Mouse (Mus musculus): ENCODE measurements at regions not wholly inside any gene's neighbourhood (a gene's known extent, or its start where the extent isn't known, plus 50 kb on each side); places are given as distances from the start of the nearest gene placed in this dataset.

GRCm38 (mm10) chr1:95399764-95400163, 86.3 kb downstream of the Fam174a start:
- TF ChIP-seq ZC3H11A (IDR thresholded peaks at IDR 0.05; ENCODE audit: low read depth, low read length) (no peak), CTCF (conservative IDR thresholded peaks at IDR 0.05 in 1 of 2, IDR thresholded peaks at IDR 0.05 in 1 of 2; ENCODE audit: low read depth in 2 of 2, low read length in 2 of 2) (no peak), SMC3 (IDR thresholded peaks at IDR 0.05; ENCODE audit: low read depth, low read length) (no peak), ZMIZ1 (IDR thresholded peaks at IDR 0.05; ENCODE audit: low read depth, low read length) (no peak)
